Mouse (Mus musculus) embryo, embryonic 10 days (tissue): ENCODE measurements at regions not wholly inside any gene's neighbourhood (a gene's known extent, or its start where the extent isn't known, plus 50 kb on each side); places are given as distances from the start of the nearest gene placed in this dataset.

Experiments
- DNase-seq: peaks from one replicate; pipeline ENCODE4 v3.0.0-alpha.2; 2015; ENCODE audit warnings: low spot score

DNA sequence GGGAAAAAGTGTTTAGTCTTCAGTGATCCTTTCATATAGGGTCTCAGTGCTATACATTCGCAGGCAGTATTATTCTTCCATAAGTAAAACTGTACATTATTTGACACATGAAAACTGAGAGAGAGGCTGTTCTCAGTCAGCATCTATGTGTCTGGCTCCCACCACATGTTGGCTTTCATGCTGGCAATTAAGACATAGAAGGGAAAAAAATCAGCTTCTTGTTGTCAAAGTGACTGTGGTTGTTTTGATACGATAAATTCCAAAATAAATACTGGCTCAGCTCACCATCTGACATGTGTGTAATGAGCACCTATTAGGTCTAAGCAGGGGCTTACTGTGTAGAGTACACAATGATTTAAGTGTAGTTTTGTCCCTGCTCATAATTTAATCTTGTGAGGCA lies 251.0 kb upstream of the Hnrnpa3 start:
- DNase-seq: no peak

DNA sequence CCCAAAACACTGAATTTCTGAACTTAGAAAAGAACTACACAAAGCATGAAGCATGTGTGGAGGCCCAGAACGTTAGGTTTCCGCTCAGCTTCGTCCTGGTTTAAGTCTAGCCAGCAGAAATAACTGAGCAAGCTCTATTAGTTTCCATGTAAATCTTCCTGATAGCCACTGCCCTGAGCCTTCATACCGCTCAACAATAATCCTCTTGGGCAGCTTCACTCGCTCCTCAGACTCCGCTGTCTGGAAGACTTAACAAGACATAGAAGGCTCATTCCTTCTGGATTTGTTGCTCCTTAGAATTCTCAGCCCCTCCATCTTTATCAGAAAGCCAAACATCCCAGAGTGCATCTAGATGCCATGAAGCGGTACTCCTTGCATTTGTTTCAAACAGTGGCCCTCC lies 249.3 kb upstream of the Hnrnpa3 start:
- no peak for DNase-seq

DNA sequence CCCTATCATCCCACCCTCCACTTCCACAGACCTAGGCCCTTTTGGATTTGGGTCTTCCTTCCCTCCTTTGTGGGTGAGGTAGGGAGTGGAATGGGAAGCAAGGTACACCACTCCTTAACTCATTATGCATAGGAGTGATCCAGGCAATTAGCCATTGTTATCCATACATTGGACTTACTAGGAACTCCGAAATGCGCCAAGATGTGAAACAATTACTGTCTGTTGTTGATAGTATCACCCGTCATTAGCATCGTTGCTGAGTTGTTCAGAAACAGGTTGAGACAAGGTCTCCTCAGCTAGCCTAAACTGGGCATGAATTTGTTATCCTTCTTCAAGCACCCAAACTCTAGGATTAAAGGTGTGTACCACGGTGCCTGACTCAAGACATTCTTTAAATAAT lies 246.3 kb upstream of the Hnrnpa3 start:
- no peak for DNase-seq

DNA sequence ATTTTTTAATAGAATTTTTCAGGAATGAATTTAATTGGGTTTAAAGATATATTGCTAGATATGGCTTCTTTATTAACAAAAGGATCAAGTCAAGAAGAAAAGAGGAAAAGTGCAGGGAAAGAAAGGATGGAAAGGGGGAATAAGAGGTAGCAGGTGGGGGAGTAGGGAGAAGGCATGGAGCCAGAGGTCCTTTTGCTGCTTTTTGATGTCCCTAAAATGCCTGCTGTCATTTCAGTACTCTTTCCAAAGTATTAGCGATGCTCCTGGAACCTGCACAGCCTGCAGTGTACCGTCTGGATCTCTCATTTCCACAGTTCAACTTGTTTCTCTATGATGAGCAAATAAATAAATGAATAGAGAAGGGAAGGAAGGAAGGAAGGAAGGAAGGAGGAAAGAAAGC lies 240.4 kb upstream of the Hnrnpa3 start:
- no peak for DNase-seq

DNA sequence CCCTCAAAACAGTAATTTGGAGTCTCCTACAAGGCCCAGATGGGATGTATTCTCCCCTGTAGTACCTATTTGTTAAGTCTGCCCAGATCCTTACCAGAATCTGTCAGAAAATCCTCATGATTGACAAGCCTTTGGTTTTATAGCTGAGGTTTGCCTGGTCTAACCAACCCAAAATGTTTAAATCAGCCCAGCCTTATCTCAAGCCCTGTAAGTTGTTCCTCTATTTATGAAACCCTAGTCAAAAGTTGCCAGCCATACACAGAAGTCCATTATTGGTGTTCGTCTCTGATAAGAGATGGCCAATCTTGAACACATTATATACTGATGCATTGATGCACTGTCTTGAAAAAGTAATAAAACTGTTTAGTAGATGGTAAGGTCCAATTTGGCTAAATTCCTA lies 239.9 kb upstream of the Hnrnpa3 start:
- DNase-seq: no peak

DNA sequence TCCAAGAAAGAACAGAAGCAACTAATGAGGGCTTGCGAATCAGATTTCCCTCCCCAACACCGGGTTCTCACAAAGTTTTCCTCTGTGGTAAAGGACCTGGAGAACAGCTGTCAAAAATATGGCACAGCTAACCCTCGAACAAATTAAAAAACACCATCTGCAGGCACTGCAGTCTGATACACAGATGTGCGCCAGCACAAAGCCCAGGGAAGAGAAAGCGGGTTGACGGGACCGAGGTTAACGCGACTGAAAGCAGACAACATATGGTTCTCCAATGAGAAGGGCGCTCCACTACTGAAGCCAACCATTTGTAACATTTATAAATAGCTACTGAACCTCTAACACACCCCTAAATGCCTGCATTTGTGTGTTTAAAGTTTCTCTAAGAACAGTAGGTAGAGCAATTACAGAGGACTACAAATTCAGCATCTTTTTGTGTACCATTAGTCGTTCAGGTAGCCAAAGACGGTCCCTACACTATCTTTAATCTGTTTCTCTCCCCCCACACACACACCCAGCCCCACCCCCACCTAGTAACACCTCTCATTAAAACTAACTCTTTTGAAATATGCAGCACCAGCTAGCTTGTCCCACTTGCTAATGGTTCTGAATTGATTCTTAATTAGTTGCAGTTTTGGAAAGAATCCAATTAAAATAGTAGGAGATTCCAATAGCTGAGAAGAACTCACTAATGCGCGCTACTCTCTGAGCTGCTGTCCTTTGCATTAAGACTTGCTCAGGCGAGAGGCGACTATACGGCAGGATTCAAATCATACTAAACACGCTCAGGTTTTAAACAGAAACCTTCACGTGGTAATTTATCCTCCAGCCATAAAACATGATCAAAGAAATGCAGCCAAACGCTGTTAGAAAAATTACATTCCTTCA lies 236.0 kb upstream of the Hnrnpa3 start:
- DNase-seq: peak; percentile 20

DNA sequence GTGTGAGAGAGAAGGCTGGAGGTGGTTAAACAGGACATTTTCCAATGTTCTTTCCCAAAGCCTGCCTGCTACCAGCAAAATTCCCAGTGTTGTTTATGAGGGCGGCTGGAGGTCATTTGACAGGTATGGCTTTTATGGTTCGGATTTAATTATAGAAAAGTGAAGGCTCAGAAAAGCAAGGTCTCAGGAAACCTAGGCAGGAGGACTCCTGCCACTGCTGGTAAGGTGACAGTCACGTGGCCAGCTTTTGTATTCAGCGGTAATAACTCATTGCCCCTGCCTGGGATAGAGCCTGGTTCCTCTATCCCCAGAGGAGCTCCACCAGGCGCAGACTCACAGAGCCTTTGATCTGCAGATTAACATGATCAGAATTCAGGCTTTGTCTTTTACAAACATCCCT lies 235.2 kb upstream of the Hnrnpa3 start:
- peak; percentile 68 for DNase-seq

DNA sequence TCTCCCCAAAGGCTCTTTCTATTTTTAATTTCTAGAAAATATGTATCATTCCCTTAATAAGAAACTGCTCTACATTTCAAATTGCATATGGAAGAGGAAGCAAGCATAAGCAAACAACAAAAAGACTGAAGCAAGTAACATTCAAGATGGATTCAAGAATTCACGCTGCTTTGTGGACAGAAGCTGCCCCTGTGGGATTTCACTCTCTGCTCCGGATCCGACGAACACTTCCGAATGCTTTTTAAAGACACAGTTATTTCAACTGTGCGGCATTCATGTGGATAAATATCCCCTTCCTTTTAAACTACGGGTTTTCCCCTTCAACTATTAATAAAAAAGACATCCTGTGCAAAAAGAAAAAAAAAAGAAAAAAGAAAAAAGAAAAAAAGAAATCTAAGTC lies 234.7 kb upstream of the Hnrnpa3 start:
- peak; percentile 36 for DNase-seq

DNA sequence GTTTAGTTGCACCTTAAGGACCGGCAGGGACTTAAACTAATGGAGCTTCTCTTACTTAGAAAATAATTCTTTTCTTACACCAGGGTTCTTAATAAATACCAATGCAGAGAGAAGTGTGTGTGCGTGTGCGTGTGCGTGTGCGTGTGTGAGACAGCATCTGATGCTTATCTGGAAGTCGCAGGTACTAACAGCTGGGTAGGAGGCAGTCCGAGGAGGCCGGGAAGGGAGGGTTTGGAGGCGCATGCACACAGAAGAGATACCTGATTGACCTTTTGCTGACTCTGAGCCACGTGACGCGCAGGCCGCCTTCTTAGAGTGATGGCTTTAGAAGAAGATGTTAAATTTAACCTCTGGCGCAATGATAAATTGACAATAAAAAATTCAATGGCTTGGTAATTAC lies 234.2 kb upstream of the Hnrnpa3 start:
- peak; percentile 61 for DNase-seq

DNA sequence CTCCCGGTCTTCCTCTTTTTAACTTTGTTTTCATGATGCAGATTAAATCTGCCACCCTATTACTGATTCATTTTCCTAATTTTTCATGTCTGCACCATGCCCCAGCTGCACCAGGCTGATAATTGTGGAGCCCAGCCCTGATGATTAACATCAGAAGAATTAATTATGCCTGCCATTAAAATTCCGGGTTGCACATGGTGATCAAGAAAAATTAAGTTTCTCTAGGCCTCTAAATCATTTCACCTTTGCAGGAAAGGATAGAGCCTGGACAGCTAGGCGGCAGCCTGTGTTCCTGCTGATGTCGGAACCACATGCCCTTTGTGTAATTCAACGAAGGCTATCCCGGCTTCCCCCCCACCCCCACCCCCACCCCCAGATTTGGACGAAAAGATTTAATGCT lies 233.7 kb upstream of the Hnrnpa3 start:
- DNase-seq: peak; percentile 18

DNA sequence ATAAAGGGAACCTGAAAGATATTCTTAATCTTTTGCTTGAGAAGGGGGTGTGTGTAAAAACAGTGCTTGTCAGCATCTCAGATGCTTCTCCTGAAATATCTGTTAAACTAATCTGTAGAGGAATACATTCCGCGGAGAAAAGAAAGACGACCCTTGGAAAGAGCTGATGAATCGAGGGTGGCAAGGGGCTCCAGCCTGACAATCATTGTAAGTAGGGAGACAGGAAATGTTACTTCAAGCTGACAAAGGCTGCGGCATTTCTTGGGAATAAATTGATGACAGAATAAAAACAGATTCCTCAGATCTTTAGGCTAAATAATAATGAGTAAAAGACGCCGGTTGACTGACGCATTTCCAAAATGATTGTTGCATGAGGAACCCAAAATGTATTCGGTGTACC lies 233.3 kb upstream of the Hnrnpa3 start:
- DNase-seq: peak; percentile 12

DNA sequence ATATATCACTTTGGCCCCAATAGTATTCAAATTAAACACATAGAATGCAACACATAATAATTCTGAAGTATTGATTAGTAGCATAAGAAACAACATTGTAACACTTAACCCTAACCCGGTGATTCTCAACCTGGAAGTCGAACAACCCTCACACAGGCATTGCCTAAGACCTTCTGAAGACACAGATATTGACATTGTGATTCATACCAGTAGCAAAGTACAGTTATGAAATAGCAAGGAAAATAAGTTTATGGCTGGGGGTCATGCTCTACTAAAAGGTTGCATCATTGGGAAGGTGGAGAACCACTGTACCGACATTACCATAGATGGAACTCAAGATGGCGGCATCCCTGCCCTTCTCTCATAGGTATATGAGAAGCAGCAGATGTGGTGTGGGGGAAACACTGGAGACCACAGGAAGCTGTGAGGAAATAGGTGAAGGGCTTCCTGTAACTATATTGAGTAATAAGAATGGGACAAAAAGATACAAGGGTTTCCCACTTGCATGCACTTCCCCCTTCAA lies 231.1 kb upstream of the Hnrnpa3 start:
- DNase-seq: no peak

DNA sequence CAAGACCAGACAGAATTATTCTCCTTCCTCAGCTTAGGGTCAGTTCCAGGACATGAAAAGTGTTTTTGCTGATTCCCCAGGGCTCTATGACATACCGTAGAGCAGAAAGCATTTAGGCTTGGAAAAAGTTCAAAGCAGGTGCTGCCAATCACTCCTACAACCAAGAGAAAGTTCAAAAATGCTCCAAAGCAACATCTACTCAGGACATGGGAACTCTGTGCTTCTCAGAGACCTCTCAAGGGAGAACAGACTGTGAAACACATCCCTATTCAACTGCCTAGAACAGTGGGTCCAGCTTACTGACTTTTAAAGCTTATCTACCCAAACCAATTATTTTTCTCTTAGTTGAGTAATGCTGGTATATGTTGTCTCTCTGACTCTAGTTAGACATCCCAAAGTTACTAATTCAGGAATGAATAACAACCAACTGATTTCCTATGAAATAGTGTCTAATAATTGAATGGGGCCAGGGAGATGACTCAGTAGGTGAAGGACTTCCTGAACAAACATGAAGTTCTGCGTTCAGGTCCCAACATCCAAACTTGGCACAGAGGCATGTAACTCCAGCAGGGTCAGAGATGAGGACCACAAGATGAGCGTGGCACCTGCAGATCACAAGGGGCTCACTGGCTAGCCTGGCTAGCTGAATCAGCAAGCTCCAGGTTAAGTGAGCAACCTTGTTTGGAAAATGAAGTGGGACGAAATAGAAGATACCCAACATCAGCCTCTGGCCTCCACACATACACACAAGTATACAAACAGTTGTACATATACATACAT lies 228.7 kb upstream of the Hnrnpa3 start:
- no peak for DNase-seq

DNA sequence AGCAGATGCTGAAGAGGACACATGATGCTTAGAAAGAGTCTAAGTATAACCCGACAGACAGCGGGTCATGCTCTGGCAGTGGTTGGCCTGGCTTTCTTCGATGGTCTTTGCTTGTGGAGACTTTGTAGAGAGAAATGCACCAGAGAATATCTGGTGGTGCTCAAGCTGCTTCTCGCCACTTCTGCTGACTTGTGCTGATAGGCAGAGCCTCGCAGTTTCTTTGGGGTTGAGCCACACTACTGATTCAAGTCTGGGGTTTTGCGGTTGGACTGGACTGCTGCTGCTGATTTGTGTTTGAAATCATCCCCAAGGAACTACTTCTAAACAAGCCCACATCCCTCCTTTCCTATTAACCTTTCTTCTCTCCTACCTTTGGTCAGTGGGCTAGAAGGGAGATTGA lies 227.1 kb upstream of the Hnrnpa3 start:
- DNase-seq: no peak

DNA sequence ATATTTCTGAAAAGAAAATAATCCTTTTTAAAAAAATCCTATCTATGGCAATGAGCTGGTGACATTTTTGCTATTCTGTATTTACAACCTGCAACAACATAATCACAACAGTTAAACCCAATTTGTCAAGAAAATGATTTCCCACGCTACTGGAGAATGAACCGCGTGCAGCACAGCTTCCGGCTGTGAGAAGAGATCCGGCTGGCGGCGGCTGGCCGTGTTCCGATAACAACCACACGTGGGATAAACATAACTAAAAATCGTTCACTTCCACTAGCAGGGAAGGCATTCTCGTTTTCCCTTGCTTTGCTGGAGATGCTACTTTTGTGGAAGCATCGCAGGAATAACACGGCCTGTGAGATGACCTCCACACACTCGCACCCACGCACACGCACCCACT lies 224.5 kb upstream of the Hnrnpa3 start:
- no peak for DNase-seq

DNA sequence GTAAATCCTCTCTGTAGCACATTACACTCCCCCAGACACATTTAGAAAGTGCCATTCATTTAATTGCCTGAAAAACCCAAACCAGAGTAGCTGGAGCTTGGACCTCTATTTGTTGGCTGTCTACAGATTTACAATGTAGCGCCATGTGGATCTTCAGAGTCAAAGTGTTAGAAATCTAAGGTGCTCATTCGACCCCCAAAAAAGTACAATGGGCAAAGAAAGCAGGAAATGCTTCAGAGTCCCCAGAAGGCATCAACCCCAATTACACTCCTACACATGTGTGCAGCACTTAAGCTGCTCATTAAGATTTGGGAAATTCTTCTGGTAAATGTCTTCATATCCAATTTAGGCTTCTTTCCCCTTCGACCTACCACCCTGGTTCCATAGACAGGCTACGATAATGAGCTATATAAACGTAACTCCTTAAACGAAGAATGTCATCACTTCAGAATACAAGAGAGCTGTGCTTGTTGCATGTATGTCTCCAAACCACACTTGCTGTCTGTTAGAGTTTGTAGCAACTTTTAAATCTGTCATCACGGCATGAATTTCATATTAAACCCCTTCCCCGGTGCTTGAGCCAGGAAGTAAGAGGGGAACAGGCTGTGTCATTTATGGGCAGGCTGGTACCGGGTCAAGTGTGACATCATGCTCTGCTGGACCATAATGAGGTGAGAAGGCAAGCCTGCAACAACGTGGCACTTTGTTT lies 219.4 kb upstream of the Hnrnpa3 start:
- no peak for DNase-seq

DNA sequence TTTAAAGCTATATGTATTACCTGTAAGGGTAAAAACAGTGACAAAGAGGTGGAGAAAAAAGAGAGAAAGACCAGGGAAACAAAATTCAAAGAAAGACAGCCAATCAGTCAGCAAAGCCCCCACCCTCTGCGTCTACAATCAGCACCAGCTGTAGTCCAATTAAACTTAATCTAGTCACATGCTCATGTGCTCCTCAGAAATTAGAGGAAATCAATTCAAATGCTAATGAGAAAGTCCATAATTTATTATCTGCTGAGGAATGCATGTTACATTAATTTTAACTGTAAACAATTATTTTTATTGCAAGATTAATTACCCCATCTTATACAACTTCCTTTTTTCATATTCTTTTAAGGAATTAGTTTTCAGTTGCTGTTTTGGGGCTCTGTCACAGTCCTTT lies 216.4 kb upstream of the Hnrnpa3 start:
- DNase-seq: no peak

DNA sequence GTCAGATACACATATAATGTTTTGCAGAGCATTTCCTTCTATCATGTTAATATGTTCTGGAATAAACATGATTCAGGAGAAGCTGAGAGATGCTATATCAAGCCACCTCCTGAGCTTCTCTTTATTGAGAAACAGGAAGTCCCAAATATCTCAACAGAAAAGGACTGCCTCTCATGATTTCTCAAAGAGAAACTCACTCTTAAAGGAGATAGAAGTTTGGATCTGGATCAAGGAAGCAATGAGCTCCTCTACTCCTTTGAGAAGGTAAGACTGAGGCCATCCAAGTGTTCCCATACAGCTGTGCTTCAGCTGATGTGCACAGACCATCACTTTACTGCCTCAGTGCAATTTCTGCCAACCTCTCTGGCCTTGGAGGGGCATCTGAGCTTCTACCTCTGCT lies 213.9 kb upstream of the Hnrnpa3 start:
- no peak for DNase-seq

DNA sequence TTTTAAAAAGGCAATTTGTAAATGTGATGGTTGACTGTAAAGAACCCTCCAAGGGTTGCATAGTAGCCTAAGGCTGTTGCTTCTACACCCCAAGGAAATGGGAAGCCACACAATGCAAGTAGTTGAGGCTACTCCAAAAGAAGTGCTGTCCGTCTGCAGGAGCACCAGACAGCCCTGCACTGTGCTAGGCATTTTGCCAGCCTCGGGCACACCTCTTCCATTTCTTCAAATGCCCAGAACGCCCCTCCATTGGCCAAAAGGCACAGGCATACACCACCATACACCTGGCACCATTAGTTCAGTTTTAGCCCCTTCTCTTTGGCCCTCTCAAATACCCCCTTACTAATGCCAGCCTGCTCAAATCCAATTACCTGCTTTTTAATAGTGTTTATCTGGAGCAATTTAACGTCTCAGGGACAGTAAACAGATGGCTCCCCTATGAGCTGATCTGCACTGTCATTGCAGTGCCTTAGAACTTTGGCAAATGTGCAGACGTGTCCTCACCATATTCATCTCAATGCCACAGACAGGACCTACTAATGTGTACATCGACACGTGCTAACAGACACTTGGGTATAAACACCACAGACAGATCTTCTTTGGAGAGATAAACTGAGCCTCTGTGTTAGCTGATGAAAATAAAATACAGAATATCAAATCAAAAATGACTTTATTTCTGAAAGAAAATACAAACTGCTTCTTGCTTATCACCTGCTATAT lies 211.9 kb upstream of the Hnrnpa3 start:
- no peak for DNase-seq

DNA sequence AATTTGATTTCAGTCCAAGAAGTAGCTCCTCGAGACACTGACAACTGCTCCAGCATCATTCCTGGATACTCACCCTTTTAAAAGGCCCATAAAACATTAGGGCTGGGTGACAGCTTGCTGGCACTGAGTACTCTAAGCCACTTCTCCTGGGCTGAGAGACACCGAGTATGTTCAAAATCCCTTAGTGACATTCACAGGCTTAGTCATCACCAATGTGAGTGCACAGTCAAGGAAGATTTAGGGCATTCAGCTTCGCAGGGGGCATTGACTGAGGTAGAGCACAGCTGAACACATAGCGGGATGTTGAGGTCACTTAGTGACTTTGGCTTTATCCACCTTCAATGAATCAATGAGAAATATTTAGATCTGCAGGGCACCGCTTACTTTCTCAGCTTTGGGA lies 210.8 kb upstream of the Hnrnpa3 start:
- no peak for DNase-seq

DNA sequence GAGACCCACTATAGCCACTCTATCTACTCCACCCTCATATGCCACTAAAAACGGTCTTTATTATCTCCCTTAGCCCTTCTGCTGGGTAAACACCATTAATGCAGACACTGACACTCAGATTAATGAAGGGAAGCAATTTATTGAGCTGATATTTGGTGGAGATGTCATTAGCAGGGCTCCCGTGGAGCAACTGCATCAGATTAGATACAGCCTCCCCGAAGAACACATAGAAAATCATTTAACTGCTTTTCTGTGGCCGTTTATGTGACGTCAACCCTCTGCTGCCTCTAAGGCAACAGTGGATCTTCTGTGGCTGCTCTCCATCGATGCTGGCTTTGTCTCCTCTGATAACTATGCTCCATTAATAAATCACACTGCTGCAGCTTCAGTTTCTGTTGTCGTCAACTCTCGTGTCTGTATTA lies 207.2 kb upstream of the Hnrnpa3 start:
- no peak for DNase-seq
